Mouse (Mus musculus): ENCODE data around the gene Vwa8.

DNA sequence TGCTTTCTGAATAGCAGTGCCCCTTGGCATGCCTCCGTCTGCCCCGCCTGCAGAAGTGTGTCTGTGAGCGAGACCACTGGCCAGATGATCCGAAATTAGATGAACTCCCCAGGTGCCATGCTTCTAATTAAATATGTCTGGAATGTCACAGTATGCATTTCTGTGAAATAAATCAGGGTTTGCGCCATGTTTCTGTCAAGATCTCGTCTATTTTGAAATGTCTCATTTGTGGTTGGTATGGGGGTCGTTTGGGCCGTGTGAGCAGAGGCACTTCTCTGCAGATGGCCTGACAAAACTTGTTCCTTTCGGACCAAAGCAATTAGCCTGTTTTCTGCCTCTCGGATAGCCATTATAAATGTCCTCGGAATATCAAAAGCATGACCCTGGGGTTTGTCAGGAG, 306.1 kb downstream of the Vwa8 start:
- TF ChIP-seq EP300 (IDR thresholded peaks at IDR 0.05) (no peak), CTCF (IDR thresholded peaks at IDR 0.05) (no peak)
